Mouse (Mus musculus): Measurements from ENCODE around the gene Gm12216. TPM values are rescaled to one million over a fixed set of nuclear protein-coding genes. Genes with fewer than 3 reads are reported as not detected.

The Gm12216 gene
- total RNA-seq, 2 experiments from 2014 or later, result 8.0 to 9.5 TPM

DNA sequence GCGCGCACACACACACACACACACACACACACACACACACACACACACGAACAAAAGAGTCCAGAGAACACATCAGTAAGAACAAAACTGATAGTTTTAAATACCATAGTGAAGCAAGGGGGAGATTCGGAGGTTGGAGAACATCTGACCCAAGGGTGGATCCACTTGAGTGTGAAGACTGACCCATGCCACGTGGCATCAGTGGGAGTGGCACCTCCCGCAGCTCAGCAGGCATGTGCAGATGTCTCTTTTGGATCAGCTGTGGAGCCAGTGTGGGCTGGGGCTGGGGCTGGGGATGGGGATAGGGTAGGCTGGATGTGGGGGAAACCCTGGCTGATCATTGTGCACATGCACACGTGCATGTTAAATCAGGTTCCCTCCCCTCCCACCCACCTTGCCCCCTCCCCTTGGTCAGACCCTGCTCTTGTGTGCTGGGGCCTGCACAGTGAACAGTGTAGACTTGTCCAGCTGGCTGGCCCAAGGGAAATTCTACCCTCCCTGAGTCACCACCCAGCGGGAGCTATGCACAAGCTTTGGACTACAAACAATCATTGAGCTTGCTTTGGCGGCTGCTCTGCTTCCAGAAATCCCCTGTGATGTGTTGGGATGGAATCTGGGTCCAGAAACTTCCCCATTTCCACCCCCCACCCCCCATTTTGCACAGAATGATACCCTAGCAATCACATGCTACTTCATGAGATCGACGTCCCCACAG is 37.7 kb downstream of the Gm12216 start:
- no peak for DNase-seq

DNA sequence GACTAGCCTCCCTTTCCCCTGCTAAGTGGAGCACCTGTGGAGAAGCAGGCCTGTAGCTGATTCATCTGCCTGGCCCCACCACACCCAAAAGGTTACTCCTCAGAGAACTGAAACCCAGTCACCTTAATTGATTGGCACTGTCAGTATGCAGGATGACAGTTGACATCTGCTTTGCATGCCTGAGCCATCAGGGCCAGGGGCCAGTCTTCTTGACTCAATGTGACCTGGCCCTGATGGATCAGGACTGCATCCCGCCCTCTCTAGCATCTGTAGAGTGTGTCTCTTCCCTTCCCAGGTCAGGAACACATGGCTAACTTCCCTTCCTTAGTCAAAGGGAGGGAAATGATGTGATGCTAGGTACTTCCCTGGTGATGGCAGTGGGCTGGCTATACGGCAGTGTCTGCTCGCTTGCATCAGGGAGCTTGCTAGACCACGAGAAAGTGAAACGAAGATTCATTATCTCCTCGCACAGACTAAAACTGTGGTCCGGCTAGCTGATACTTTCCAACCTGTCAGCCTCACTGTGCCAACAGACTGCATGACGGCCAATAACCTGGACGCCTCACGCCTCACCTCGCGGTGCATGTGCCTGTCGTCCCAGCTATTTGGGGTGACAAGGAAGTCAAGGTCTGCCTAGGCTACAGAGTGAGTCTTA is 38.4 kb downstream of the Gm12216 start:
- DNase-seq, result no peak

DNA sequence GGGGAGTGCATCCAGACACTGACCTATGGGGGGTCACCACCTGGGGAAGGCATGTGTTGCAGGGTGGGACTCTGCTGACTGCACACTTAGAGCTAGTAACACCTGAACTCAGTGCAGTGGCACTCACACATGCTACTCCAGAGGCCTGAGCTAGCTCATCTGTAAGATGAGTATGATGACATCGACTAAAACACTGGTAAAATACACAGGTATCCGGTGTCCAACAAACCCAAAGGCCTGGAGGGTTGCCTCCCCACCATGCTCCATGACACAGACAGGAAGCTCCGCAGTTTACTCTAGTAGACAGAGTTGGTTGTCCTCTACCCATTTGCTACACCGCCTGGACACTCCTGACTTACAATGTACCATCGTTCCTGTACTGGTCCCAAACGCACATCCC is 39.5 kb downstream of the Gm12216 start:
- DNase-seq, result no peak

DNA sequence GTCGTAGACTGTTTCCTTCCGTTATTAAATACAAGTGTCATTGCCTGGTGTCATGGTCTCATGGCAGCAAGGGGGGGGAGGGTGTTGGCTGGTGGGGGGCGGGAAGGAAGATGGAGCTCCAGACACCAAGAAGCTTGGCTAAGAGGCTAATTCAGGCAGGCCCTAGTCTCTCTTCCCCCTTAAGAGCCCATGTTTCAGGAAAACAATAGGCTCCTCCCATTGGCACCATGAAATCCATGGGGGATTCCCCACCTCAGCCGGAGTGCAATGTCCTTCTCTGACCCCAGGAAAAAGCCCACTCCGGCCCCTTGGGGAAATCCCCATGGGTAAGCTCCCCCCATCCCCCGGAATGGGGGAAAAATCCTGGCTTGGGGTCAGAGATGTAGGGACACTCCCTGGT is 40.3 kb downstream of the Gm12216 start:
- DNase-seq, result no peak

DNA sequence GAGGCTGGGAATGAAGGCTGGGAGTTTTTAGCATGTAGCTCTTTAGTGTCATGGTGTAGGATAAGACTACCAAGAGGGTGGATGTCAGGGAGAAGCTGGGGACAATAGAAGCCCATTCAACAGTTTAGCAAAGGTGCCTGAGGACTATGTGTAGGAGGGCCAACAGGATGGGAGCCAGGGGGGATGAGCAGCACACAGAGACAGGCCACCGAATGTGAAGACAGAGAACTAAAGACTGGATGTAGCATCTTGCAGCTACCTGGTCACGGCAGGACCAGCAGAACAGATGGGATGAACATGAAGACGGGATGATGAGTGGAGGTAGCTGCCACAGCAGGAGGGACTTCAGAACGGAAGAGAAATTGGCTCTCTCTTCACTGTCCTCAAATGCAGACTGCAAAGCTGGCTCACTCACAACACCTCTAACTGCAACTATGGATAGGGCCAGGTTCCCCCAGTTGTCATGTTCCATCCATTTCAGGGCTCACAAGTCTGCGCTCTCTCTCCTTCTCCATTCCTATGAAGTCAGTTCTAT is 42.1 kb downstream of the Gm12216 start:
- no peak for DNase-seq

- DNase-seq, result no peak
Observed at GRCm38 (mm10) chr11:53814810-53815209, 44.2 kb downstream of the Gm12216 start.

DNA sequence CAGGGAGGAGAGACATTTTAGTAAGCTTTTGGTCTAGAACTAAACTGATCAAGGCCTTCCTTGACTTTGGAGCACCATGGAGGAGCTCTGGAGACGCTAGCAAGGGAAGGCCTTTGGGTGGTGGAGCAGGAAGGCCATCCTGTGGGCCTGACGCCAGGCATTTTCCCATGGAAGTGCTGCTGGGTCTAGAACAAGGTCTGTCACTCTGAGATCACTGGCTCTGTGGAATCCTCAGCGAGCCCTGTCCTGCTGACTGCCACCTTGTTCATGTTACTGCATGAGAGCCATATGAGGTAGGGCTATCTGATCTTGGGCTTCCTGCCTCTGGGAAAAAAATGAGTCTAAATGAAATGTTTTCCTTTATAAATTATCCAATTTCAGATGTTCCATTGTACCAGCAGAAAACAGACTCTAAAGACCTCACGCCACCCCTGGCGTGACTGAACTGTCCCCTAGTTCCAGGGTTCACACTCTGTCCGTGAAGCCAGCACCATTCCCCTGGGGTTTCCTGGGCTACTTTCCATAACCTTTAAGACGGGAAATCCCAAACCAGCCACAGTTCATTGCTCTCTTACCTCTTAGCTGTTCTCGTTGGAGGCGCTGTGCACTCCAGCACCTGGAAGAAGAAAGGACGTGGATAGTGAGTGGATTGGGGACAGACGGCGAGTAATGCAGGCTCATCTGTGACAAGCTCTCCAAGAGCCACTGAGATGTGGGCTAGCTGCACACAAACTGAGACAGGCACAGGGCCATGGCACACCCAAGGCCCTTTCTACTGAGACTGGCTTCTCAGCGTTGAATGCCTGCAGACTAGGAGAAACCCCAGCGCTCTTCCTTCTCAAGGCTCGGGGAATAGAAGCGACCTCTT is 45.8 kb downstream of the Gm12216 start:
- DNase-seq, result no peak

DNA sequence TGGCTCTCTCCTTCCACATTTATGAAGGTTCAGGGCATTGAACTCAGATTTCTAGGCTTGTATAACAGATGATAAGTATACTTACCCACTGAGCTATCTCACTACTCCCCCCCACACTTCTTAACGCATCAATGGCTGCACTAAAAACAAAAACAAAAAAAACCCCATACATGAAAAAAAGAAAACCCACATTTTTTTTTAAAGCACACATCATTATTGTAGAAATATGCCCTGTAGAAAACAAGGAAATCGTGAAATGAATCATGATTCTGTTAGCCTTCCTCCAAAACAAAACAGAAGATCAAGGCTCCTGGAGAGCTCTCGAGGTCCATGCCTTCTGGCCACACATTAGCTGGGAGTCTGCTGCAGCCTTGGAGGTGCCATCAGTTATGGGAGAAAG is 47.7 kb downstream of the Gm12216 start:
- no peak for DNase-seq

DNA sequence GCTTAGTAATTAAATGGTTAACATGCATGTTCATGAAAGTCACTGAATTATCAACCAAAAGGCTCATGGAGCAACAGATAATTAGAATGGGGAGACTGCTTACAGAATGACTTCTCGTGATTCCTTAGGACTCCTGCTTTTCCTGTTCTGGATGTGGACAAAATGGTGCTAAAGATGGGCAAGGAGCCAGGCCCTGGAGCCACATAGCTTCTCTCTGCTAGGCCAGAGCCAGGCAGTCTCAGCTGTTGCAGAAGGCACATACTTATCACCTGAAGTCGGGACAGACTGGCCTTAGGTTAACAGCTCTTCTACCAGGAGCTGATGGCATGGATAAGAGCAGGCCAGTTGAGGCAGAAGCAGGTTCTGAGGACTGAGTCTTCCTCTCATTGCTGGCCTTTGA is 48.3 kb downstream of the Gm12216 start:
- no peak for DNase-seq

DNA sequence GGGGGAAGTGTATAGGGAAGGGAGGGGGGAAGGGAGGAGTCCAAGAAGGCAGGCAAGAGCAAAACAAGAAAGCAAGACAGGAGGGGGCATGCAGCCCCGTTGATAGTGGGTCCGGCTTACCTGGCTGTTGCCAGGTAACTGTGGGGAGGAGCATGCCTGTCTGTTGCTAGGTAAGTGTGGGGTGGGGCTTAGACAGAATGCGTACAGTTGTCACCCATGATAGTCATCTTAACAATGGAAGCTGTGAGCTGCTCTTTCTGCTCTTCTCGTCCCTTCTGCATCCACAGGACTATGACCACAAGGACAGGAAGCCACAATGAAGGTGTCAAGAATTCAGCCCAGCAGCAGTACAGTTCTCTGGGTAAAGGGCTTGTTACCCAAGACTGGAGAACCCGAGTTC is 48.9 kb downstream of the Gm12216 start:
- no peak for DNase-seq

- DNase-seq, result no peak
Observed at GRCm38 (mm10) chr11:53809354-53809753, 49.7 kb downstream of the Gm12216 start.

GRCm38 (mm10) chr11:53805786-53806185 is 53.3 kb downstream of the Gm12216 start:
- no peak for DNase-seq

- no peak for DNase-seq
Observed at GRCm38 (mm10) chr11:53804569-53805344, 54.3 kb downstream of the Gm12216 start.

DNA sequence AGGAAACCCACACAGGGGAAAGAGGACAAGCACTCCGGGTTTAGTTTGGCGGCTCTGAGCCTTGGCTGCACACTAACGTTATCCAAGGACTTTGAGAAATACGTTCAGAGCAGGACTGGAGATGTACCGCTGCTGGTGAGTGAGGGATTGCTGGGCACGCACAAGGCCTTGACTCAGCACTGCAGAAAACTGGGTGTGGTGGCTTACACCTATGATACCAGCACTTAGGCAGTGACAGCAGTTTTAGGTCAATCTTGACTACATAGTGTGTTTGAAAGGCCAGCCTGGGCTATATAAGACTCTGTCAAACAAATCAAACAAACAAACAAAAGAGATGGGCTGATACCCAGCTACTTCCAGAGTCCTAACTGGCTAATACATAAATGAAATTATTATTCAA is 55.6 kb downstream of the Gm12216 start:
- DNase-seq, result no peak

GRCm38 (mm10) chr11:53803093-53803492 is 56.0 kb downstream of the Gm12216 start:
- DNase-seq, result no peak

DNA sequence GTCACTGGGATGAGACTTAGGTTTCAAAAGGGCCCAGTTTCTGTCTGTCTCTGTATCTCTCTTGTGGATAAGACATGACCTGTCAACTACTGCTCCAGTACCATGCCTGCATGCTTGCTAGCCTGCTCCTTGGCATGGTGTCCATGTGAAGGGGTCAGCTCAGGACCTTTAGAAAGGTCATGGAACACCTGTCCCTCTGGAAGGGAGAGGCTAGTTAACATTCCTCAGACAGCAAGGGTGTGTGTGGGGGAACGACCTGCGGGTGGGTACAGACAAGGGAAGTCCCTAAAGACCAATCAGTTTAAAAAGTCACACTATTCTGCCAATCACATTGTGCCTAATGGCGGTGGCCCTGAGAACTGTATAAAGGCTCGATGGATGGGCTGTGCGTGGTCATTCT is 58.1 kb downstream of the Gm12216 start:
- DNase-seq, result no peak

DNA sequence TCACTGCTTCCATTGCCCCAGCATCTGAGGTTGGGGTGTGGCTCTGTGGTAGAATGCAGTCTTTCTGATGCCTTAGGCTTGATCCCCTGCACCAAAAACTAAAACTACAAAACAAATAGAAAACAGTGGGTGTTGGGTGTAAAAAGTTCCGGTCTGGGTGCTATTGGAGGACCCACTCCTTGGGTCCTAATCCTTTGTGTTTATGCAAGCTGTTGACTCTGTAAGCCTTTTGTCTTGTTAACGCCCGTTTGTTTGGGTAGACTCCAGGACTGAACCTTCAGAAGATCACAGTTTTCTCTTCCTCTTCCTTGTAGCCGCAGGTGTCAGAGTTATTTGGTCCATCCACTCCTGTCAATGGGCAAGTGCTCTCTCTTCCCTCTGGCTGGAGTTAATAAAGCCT is 59.0 kb downstream of the Gm12216 start:
- no peak for DNase-seq

DNA sequence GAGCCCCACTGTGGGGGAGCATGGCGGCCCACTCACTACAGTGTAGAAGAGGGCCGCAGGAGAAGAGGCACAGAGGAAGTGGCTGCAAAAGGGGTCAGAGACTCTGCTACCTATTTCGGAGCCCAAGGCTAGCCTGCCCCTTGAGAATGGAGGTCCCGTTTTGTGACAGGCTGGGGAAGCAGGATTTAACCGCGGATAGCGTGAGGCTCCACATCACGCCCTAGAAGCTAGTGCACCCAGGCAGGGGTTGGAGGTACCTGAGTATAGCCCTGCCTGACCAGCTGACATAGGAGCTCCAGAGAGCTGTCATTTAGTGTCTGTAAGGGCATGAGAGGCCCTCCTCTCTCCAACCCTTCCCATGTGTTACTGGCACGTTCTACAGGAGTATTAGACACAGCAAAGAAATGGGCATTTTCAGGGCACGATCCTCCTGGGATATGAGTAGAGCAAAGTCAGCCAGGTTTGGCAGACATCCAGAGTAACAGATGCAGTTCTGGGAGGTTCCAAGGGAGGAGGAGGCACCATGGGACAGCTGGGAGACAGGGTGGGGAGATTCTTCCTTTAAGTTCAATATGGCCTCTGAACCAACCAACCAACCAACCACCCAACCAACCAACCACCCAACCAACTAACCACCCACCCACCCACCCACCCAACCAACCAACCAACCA is 60.9 kb downstream of the Gm12216 start:
- no peak for DNase-seq

GRCm38 (mm10) chr11:53797386-53797920 is 61.6 kb downstream of the Gm12216 start:
- no peak for DNase-seq

DNA sequence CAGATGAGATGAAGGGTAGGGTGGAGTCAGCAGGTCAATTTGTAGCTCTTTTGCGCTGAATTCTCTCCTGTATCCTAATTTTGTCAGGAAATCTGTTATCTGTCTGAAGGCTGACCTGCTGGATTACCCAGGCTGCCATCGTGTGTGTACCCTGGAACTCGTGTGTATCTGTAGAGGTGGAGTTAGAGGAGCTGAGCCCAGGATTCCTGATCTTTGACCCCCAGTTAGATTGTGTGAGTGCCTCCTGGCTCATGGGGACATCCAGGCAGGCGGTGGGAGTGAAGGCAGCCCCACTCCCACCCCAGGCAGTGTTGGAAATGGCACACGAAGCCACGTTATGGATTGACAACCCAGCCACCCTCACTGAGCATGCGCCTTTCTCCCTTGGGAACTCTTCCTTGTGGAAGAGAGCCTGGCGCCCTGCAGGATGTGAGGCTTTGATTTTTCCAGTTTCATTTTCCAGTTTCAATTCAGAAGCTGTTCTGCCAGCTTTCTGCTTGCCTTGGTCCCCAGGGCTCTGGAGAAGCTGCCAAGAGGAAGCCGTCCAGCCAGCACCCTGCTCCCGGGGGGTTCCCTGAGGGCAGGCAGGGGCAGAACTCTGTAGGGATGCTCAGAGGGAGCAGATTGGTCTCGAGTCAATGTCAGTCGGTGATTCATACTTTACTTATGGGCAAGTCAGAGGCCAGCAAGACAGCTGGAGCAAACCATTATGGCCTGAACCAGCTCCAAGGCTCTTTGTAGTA is 62.5 kb downstream of the Gm12216 start:
- peak; percentile 14 to 23 for DNase-seq

DNA sequence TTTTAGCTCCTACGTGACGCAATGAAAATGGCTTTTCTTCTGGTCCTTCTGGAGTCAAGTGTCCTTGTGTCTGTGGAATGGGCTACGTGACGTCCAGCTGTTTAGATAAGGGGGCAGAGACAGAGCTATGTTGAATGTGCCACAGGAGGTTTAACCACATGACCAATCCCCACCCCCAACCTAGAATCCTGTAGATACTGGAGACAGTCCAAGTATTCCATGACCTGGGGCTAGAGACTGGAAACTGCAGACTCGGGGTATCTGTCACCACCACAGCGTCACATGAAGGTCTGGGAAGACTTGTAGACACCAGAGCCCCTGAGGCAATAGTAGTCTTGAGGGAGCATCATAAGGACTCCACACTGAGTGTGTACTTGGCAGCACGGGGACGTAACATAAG is 63.2 kb downstream of the Gm12216 start:
- DNase-seq, result no peak
